Mouse (Mus musculus): ENCODE data around the gene Thg1l. TPM values are rescaled to one million over a fixed set of nuclear protein-coding genes. Genes with fewer than 3 reads are reported as not detected.

Thg1l gene
- polyA plus RNA-seq, 1 experiment from 2014 or later: 10.2 TPM

DNA sequence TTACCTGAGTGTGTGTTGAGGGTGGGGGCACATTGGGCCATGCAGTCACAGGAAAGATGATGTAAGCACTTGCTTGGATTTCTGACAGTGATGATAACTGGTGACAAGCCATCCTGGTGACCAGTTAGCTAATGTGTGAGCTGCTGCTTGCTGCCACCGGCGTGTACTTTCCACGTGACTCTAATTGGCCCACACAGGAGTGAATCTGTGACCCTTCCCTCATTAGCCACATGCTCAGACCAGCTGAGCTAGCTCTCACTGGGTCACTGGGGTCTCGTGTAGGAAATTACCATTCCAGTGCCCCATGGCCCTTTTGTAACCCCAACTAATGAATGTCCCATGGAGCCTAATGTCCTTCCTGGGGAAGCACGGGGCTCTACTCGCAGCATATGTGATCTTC lies 29.9 kb downstream of the Thg1l start:
- Histone ChIP-seq H3K4me2 (no peak overlapping the region), H3K27ac (no peak overlapping the region), H3K9ac (no peak overlapping the region), H3K4me1 (peaks cover 9% of the 10 kb centered on the region), H3K36me3 (peaks cover 8% of the 10 kb centered on the region), H3K9me3 (replicated peaks) (no peaks in the 10 kb centered on the region), H3K4me3 (no peak overlapping the region), H3K27me3 (replicated peaks) (0 out of 2 replicates have a peak, but pooled peaks cover 2% of the 10 kb centered on the region)
- 72% methylated on average over 6 of the region's 6 CpGs for WGBS (ENCODE audit: insufficient replicate concordance)
- ATAC-seq: no peak

DNA sequence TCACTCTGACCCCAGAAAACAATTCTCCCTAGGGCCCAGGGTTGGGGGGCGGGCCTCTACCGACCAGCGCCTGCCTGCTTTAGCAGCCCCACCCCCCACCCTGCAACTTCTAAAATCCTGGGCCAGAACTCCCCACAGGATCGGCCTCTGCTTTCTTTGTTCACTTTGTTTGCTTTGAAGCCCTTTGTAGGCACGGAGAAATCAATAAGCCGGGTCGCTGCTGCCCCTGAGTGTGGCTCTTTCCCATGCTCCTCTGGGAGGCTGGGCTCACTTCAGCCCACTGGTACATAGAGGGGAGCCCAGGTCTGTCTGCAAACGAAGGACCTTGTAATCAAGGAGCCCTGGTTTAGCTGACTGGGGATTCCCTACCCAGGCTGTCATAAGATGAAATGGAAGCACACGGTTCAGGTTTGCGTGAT lies 33.8 kb downstream of the Thg1l start:
- H3K9me3 ChIP-seq (replicated peaks): no peaks in the 10 kb centered on the region
- no peak overlapping the region for H3K27ac ChIP-seq
- no peak overlapping the region for H3K9ac ChIP-seq
- no peak overlapping the region for H3K4me3 ChIP-seq
- peaks cover 9% of the 10 kb centered on the region for H3K4me1 ChIP-seq
- H3K27me3 ChIP-seq (replicated peaks): 0 out of 2 replicates have a peak, but pooled peaks cover 6% of the 10 kb centered on the region
- no peaks in the 10 kb centered on the region for H3K36me3 ChIP-seq
- ATAC-seq: peak; percentile 65
- 33% methylated on average over 10 of the region's 10 CpGs for WGBS (ENCODE audit: insufficient replicate concordance)
- H3K4me2 ChIP-seq: no peak overlapping the region

DNA sequence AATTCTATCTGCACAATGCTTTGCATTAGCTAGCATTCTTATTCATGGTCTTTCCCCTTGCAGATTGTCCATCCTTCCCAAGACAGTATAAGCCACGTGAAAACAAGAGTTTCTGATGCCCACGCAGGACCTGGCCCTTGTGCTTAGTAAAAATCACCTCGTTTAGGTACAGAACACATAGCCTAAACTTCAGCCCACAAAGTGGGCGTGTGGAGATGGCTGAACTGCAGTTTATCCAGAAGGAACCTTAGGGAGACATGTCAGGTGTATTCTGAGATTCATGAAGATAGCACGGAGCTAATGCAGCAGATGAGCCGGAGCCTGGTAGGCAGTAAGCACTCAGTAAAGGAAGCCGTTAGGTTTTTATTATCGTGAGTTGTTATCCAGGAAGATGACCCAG lies 34.3 kb downstream of the Thg1l start:
- Histone ChIP-seq H3K4me3 (no peak overlapping the region), H3K27ac (no peak overlapping the region), H3K36me3 (no peaks in the 10 kb centered on the region), H3K4me2 (no peak overlapping the region), H3K9ac (no peak overlapping the region), H3K4me1 (0 out of 2 replicates have a peak, but pooled peaks cover 5% of the 10 kb centered on the region), H3K27me3 (replicated peaks) (0 out of 2 replicates have a peak, but pooled peaks cover 6% of the 10 kb centered on the region), H3K9me3 (replicated peaks) (no peaks in the 10 kb centered on the region)
- 54% methylated on average over 8 of the region's 8 CpGs for WGBS (ENCODE audit: insufficient replicate concordance)
- no peak for ATAC-seq

GRCm38 (mm10) chr11:45918836-45919235 lies 36.5 kb downstream of the Thg1l start:
- Histone ChIP-seq H3K27me3 (replicated peaks) (0 out of 2 replicates have a peak, but pooled peaks cover 6% of the 10 kb centered on the region), H3K9me3 (replicated peaks) (no peaks in the 10 kb centered on the region), H3K4me3 (no peak overlapping the region), H3K36me3 (no peaks in the 10 kb centered on the region), H3K4me1 (0 out of 2 replicates have a peak, but pooled peaks cover 5% of the 10 kb centered on the region), H3K9ac (no peak overlapping the region), H3K27ac (no peak overlapping the region), H3K4me2 (no peak overlapping the region)
- ATAC-seq: no peak
- 58% methylated on average over 4 of the region's 4 CpGs for WGBS (ENCODE audit: insufficient replicate concordance)

GRCm38 (mm10) chr11:45918018-45918417 lies 37.3 kb downstream of the Thg1l start:
- Histone ChIP-seq H3K27me3 (replicated peaks) (0 out of 2 replicates have a peak, but pooled peaks cover 6% of the 10 kb centered on the region), H3K9ac (no peak overlapping the region), H3K4me2 (no peak overlapping the region), H3K4me1 (0 out of 2 replicates have a peak, but pooled peaks cover 5% of the 10 kb centered on the region), H3K36me3 (no peaks in the 10 kb centered on the region), H3K4me3 (no peak overlapping the region), H3K9me3 (replicated peaks) (no peaks in the 10 kb centered on the region), H3K27ac (no peak overlapping the region)
- ATAC-seq: no peak
- 79% methylated on average over 6 of the region's 6 CpGs for WGBS (ENCODE audit: insufficient replicate concordance)

DNA sequence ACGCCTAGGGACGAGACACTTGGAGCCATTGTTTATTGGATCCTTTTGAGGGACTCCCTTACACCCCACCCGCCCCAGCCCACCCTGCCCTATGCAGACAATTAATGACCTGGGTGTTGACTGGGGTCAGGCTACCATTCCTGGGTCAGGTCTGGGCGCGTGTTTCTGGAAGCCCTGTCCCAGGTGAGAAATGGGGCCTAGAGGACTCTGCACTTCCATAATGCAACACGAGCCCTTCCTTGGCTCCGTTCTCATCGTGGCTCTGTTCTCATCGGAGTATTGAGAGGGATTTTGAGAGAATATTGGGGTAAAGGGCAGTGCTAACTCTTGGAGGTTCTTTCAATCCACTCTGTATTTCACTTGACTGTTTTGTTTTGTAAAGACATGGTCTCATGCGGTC lies 39.1 kb downstream of the Thg1l start:
- Histone ChIP-seq H3K9me3 (replicated peaks) (no peaks in the 10 kb centered on the region), H3K4me1 (0 out of 2 replicates have a peak, but pooled peaks cover 5% of the 10 kb centered on the region), H3K9ac (no peak overlapping the region), H3K27me3 (replicated peaks) (0 out of 2 replicates have a peak, but pooled peaks cover 6% of the 10 kb centered on the region), H3K27ac (no peak overlapping the region), H3K36me3 (peaks cover 12% of the 10 kb centered on the region), H3K4me2 (no peak overlapping the region), H3K4me3 (no peak overlapping the region)
- 80% methylated on average over 10 of the region's 10 CpGs for WGBS (ENCODE audit: insufficient replicate concordance)
- ATAC-seq: no peak

DNA sequence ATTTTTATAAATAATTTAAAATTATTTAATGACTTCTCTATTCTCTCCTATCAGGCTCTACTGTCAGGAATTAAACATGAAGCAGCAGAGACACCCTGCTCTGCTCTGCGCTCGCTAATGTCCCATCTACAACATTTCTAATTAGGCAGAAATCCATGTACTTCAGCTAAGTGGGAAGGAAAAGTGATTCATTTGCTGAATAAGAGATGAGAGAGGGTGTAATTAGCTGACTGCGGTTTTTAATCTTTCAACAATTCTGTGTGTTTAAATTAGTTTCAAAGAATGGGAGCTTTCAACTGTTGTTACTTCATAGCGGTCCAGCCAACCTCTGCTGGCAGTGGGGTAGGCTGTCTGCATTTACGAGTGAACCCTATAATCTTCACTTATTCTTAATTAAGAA lies 44.6 kb downstream of the Thg1l start:
- ATAC-seq: no peak
- Histone ChIP-seq H3K4me3 (no peak overlapping the region), H3K9me3 (replicated peaks) (no peaks in the 10 kb centered on the region), H3K27me3 (replicated peaks) (no peaks in the 10 kb centered on the region), H3K36me3 (peaks cover 63% of the 10 kb centered on the region), H3K4me1 (peaks cover 21% of the 10 kb centered on the region), H3K4me2 (no peak overlapping the region), H3K9ac (no peak overlapping the region), H3K27ac (no peak overlapping the region)
- WGBS (ENCODE audit: insufficient replicate concordance): 90% methylated on average over 5 of the region's 5 CpGs

GRCm38 (mm10) chr11:45908894-45909293 lies 46.4 kb downstream of the Thg1l start:
- peaks cover 69% of the 10 kb centered on the region for H3K36me3 ChIP-seq

DNA sequence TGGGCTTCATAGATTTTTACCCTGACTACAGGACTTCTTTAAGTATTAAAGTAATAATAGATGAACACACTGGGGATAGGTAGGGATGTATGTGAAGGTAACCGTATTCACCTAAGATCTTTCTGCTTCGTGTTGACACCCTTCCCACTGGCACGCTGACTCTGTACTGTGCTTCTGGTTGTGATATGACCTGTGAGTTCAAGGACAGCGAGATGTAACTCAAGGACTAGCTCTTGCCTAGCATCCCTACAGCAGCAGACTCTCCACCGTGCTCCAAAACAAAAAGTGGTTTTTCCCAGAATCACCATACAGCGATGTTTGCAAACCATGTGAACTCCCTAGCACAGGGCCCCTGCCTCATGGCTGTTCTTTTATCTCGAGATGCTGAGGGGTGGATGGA lies 47.2 kb downstream of the Thg1l start:
- Histone ChIP-seq H3K4me2 (no peak overlapping the region), H3K4me3 (no peak overlapping the region), H3K9ac (no peak overlapping the region), H3K4me1 (peaks cover 30% of the 10 kb centered on the region), H3K27me3 (replicated peaks) (no peaks in the 10 kb centered on the region), H3K36me3 (peaks cover 77% of the 10 kb centered on the region), H3K9me3 (replicated peaks) (no peaks in the 10 kb centered on the region), H3K27ac (no peak overlapping the region)
- no peak for ATAC-seq
- 81% methylated on average over 7 of the region's 7 CpGs for WGBS (ENCODE audit: insufficient replicate concordance)

More at GRCm38 (mm10) chr11:45908894-45909293, 46.4 kb downstream of the Thg1l start:
- ATAC-seq: no peak
- no peak overlapping the region for H3K4me3 ChIP-seq
- 92% methylated on average over 7 of the region's 7 CpGs for WGBS (ENCODE audit: insufficient replicate concordance)
- no peak overlapping the region for H3K4me2 ChIP-seq
- H3K9me3 ChIP-seq (replicated peaks): no peaks in the 10 kb centered on the region
- H3K9ac ChIP-seq: no peak overlapping the region
- no peaks in the 10 kb centered on the region for H3K27me3 ChIP-seq (replicated peaks)
- peaks cover 28% of the 10 kb centered on the region for H3K4me1 ChIP-seq
- H3K27ac ChIP-seq: no peak overlapping the region

GRCm38 (mm10) chr11:45907301-45907700 lies 48.0 kb downstream of the Thg1l start:
- 83% methylated on average over 5 of the region's 5 CpGs for WGBS (ENCODE audit: insufficient replicate concordance)
- H3K9ac ChIP-seq: no peak overlapping the region
- H3K27me3 ChIP-seq (replicated peaks): no peaks in the 10 kb centered on the region
- no peak overlapping the region for H3K4me2 ChIP-seq
- no peaks in the 10 kb centered on the region for H3K9me3 ChIP-seq (replicated peaks)
- ATAC-seq: no peak
- H3K4me1 ChIP-seq: peaks cover 33% of the 10 kb centered on the region
- peak overlapping the region; percentile 89; the same call in 1 of the 2 replicates for H3K27ac ChIP-seq
- H3K36me3 ChIP-seq: peaks cover 84% of the 10 kb centered on the region
- no peak overlapping the region for H3K4me3 ChIP-seq

GRCm38 (mm10) chr11:45906109-45906786 lies 49.0 kb downstream of the Thg1l start:
- Histone ChIP-seq H3K4me3 (peak overlapping the region; percentile 9; the same call in 1 of the 2 replicates), H3K9me3 (replicated peaks) (no peaks in the 10 kb centered on the region), H3K27me3 (replicated peaks) (no peaks in the 10 kb centered on the region), H3K9ac (peak overlapping the region; percentile 35; the same call in 1 of the 2 replicates), H3K27ac (peak overlapping the region; percentile 89), H3K4me2 (peak overlapping the region; percentile 52), H3K36me3 (peaks cover 82% of the 10 kb centered on the region), H3K4me1 (peaks cover 33% of the 10 kb centered on the region)
- 37% methylated on average over 8 of the region's 8 CpGs for WGBS (ENCODE audit: insufficient replicate concordance)
- peak; percentile 98 for ATAC-seq

DNA sequence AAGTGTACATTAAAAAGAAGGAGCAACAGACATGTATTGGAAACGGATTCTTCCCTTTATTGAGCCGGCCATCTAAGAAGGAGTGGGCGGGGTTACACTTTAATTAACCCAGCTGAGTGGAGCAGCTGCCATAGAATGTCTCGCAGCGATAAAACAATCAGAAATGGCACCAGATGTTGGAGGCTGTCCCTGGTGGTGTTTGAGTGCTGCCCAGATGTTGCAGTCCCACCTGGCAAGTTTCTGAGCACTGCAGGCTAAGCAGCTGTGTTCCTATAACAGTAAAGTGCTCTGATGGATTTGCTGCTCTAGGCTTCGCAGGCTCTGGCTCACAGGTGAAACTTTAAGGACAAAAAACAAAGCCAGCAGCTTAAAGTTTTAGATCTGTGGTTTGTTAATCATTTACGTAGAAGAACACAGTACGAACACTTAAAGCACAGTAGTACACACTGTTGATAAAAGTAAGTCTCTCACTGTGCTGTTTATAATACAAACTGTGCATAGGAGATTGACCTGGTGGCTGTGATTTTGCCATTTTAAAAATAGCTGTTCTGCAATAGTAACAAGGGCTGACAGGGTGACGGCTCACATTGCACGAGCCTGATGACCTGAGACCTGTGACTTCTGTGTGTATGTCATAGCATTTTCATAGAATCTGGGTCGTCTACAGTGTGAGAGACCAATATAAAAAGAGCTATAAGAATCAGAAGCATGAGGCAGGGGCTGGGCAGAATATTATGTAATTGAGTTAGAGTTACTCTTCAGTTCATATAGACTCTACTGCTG lies 54.9 kb downstream of the Thg1l start:
- no peak overlapping the region for H3K27ac ChIP-seq
- H3K27me3 ChIP-seq (replicated peaks): no peaks in the 10 kb centered on the region
- H3K4me3 ChIP-seq: no peak overlapping the region
- 87% methylated on average over 11 of the region's 11 CpGs for WGBS (ENCODE audit: insufficient replicate concordance)
- no peaks in the 10 kb centered on the region for H3K9me3 ChIP-seq (replicated peaks)
- ATAC-seq: no peak
- no peak overlapping the region for H3K4me2 ChIP-seq
- no peak overlapping the region for H3K9ac ChIP-seq
- H3K36me3 ChIP-seq: peaks cover 83% of the 10 kb centered on the region
- peaks cover 9% of the 10 kb centered on the region for H3K4me1 ChIP-seq
